Mouse (Mus musculus) layer of hippocampus, adult 18-20 months (tissue): ENCODE measurements around the gene Tex44. TPM values are rescaled to one million over a fixed set of nuclear protein-coding genes. Genes with fewer than 3 reads are reported as not detected.

Source experiments
- DNase-seq, 2 experiments: peaks; one replicate each; pipeline ENCODE4 v3.0.0; 2022; ENCODE audit warnings: low spot score in 2 of 2
- long read RNA-seq: library from polyadenylated mRNA; stranded (forward); transcript quantifications from one replicate; pipeline ENCODE4 v2.0.0, GENCODE M21; 2021
- total RNA-seq, 2 experiments: library from RNA; stranded (reverse); gene quantifications; 2 replicates each; pipeline ENCODE4 v1.2.3; 2021

Gene Tex44
- not detected for total RNA-seq
- long read RNA-seq, result 0 reads

DNA sequence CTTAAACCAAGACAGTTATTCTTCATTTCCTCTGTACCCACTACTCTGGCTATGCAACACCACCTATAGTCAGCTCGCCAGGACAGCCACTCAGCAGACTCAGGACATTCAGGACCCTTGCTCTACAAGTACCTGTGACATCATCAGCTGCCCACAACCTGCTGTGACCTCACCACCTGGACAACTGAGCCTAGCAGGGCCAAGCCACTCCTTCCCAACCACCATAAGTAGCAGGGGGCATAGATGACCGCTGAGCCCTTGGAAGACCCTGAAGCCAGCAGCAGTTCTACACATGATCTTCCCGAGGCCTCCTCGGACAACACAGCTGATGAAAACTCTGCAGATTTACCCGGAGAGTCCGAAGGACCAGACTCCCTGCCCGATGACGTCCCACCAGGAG is at the start of gene Tex44, which contains the start of gene Nmur1:
Gene Tex44 (plus strand): TSS at position 202 of the 400 bp plus-strand sequence.
Gene Nmur1 (minus strand): TSS at position 101 of the 400 bp plus-strand sequence.
- DNase-seq, result no peak

DNA sequence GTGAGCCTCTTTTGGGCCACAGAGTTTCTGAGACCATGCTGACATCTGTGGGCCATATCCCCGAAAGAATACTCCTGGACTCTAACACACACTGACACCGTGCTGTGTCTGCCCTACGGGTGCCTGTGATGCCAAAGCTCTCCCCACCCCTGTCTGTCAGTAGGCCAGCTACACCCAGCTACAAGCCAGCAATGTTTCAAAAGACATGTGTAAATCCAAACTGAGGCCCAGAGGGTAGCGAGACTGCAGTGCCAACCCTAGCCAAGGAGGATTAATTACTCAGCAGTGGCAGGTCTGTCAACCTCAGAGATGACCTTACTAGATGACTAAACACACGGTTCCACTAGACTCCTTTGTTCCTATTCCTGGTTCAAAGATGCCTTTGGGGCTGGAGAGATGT is 49.8 kb upstream of the Tex44 start:
- DNase-seq, result no peak

DNA sequence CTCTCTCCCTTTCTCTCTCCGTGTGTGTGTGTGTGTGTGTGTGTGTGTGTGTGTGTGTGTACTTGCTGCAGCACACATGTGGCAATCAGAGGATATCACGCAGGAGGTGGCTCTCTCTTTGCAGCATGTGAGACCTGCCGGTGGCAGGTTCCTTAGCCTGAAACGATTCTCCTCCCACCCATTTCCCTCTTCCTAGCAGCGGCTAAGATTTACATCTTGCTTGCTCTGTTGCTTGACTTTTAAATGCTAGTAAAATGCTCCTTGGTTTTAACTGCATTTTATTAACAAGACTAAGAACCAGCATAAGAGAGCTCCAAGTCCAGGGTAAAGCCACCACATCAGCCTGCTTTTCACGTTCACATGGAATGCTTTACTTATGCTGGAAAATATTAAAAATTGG is 47.5 kb upstream of the Tex44 start:
- peak in 1 of 2 experiments; percentile 7 for DNase-seq

DNA sequence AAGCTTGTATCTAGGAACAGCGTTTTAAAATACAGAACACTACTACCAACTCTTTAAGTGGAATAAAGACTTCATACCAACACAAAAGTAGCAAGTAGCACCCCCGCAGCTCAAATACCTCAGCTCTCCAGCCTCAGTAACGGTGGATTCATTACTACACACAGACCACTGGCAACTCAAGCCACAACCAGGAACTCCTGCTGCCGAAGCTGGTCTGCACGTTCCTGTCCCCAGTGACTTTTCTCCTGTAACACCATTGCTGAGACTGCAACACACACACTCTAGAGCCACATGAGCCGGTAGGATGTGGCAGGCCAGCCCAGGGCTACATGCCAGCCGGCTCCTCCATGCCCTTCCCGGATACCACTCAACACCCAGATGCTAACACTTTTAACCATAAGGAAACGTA is 47.0 kb upstream of the Tex44 start:
- DNase-seq, result peak in 1 of 2 experiments; percentile 11

DNA sequence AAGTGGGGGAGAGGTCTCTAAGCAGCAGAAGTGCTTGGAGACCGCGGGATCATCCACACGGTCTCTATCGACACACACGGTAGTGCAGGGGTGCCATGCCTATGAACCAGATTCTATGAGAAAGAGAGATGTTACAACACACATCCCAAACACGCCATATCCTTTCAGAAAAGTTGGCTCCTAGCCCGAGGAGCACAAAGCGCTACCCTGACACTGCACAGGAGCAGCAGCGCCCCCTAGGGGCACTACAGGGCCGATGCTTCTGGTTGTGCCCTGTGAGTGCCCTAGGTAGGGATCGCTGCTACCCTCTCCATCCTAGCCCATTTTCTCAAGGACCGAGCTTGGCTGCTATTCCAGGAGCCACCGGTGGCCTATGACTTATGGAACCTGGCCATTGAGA is 45.1 kb upstream of the Tex44 start:
- DNase-seq, result peak in 1 of 2 experiments; percentile 70

DNA sequence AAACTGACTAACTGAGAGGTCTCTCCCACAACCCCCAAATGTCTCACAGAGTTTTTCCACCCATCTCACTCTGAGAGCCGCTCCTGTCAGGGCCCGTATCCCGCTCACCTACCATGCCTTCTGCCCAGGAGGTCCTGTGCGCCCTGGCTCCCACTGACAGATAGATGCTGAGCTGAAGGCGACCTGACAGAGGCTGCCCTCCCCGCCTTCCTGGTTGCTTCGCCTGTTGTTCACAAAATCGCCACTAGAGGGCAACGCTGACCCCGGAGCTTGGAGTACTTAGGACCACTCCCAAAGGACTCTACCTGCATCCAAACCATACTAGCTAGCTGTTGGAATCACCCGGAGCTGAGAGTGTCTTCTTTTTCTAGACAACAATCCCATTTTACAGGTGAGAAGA is 36.9 kb upstream of the Tex44 start:
- DNase-seq, result peak; percentile 25 to 76

DNA sequence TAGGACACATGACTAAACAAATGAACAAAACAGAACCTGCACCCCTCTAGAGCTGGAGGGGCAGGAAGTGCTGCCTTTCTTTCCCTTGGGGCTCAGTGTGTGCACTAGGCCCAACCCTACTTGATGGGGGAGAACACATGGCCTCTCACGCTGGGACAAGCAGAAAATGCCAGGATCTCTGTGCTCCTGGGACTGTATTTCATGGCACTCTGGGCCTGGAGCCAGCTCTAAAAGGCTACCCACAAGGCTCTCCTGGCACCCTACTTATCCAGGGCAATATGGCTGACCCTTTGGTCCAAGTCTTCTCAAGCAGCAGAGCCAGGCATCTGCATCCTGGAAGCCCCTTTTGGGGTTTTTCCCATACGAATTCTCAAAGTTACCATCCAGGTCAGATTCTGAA is 34.7 kb upstream of the Tex44 start:
- DNase-seq, result no peak

DNA sequence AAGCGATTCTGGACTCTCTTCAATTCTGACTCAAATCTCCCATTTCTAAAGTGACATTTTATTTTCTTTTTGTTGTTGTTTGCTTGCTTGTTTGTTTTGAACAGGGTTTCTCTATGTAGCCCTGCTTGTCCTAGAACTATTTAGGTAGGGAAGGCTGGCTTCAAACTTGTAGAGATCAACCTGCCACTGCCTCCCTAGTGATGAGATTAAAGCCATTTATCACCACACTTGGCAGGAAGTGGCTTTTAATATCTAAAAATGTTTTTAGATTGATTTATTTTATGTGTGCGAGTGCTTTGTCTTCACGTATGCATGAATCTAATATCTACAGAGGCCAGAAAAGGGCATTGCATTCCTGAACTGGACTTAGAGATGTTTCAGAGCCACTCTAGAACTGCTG is 32.9 kb upstream of the Tex44 start:
- no peak for DNase-seq

DNA sequence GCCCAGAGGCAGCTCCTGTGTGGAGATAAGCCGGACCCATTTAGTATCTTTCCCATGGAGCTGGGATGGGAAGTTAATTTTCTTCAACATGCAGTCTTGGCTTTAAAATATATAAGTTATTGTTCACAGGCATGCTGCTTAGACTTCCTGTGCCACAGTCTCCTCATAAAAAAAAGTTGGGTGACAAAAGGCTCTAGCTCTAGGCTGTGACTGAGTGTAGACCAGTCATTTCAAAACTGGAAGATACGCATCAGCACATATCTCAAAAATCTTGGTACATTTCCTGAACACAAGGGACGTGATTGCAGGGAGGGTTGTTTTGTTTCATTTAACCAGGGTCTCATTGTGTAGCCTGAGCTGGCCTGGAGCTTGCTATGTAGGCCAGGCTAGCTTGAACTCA is 31.9 kb upstream of the Tex44 start:
- DNase-seq, result no peak

DNA sequence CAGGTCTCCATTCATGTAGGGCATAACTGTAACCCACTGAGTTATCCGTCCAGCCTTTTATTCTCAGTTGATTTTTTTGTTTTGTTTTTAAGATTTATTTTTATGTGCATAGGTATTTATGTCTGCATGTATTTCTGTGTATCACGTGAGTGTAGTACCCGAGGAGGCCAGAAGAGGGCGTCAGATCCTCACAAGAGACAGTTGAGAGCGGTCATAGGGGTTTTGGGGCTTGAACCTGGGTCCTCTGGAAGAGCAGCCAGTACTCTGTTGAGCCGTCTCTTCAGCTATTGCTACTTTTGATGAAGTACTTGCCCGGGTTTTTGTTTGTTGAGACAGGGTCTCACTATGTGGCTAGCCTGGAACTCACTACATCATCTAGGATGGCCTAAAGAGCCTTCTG is 30.2 kb upstream of the Tex44 start:
- DNase-seq, result no peak

DNA sequence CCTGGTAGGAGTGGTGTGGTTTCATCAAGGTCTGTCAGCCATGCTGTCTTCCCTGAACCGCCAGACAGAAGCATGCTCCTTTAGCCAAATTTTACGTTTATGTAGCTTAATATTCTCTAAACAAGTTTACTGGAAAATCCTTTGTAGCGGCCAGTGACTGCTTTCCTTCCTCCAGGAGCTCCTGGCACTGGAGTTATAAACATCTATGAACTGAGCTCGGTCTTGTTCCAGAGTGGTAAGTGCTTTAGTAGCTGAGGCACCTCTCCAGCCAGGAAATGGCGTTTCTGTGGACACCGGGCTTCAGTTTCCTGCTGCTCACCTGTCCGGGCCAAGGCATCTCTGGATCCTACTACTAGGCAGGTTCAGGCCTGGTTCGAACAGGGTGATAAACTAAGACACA is 28.5 kb upstream of the Tex44 start:
- DNase-seq, result no peak

DNA sequence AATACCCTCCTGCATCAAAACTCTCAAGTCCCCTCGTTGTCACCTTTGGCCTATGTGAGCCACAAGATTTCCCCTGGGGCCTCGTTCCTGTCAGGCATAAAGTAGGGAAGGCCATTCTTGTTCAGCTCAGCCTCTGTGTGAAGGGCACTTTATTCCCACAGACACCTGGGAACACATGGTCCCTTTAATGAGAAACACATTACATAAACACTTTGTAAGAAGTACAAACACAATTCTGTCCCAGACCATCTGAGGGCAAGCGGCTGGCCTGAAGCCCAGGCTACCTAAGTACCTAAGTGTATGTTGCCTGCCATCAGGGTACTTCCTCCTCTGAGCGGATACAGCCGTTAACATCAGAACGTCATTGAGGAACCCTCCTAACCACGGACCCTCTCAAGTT is 27.9 kb upstream of the Tex44 start:
- no peak for DNase-seq

DNA sequence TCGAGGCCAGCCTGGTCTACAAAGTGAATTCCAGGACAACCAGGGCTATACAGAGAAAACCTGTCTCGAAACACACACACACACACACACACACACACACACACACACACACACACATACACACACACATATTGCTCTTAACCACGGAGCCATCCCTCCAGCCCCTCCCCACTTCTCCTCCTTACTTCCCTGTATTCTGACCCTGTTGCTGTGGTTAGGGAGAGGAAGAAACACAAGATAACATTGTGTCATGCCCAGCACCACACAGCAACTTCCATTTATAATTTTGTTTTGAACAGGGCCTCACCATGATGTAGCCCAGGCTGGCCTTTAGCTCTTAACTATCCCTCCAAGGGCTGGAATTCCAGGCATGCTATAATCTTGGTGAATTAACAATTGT is 26.8 kb upstream of the Tex44 start:
- DNase-seq, result no peak

DNA sequence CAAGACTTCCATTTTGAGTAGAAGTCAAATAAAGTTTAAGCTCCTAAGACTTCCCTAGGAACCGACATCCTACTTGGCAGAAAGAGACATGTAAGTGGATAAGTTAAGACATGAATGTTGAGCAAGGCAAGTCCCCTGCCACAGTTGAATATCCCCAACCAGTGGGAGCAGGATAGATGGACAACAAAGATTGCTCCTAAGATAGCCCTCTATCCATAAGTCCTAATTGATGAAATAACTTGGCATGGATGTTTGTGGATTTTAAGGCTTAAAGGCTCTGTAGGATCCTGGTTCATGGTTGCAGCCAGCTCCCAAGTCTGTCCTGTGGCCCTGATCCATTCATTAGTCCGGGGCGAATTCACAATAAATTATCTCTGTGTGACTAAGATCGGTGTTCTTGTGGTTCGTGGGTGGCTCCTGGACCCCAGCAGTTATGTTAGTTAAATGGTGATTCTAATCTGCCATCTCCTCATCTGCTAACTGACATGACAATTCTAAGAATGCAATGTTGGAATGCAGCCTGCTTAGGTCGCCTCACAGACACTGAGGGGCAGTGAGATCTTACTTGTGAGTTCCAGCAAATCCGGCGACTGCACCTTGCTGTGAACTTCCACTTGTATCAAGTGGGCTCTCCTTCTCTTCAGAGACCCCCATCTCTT is 25.9 kb upstream of the Tex44 start:
- DNase-seq, result no peak

DNA sequence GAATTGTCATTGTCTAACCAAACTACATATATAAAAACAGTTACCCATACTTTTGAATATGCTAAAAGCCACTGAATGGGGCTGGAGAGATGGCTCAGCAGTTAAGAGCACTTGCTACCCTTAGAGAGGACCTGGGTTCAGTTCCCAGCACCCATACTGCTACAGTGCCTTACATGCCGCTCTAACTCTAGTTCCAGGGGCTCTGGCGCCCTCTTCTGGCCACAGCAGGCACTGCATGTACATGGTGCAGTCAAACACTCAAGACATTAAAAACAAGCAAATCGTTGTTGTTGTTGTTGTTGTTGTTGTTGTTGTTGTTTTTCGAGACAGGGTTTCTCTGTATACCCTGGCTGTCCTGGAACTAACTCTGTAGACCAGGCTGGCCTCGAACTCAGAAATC is 21.3 kb upstream of the Tex44 start:
- no peak for DNase-seq

DNA sequence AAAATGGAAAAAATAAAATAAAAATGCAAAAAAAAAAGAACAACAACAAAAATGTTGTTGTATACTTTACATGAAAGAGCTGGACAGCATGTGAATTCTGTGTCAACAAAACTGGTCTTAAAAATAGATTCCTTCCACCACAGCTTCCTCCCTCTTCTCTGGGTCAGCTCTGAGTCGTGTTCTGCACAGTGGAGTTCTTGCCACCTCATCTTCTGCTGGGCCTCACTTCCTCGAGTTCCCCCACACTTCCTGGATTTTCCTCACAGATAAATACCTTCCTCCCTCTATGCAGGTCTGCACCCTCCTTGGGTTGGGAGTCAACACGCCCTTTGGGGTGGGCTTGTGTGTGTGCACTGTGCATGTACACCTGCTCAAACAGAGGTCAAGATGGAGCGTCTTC is 19.8 kb upstream of the Tex44 start:
- DNase-seq, result no peak

DNA sequence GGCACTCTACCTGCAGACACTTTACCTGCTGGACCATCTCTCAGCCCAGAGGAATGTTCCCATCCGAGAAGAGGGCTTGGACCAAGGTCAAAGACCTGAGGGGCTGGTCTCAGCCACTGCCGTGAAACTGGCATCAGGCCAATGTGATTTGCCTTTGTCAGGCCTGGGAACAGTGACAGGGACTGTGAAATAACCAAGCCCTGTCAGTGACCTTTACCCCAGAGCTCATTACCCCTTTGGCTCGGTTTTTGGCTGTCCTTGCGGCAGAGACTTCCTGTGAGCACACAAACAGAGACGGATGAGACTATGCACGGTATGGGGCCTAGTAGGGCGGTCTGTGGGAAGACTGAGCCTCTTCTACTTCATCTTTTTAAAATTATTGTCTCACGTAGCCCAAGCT is 19.2 kb upstream of the Tex44 start:
- DNase-seq, result no peak

DNA sequence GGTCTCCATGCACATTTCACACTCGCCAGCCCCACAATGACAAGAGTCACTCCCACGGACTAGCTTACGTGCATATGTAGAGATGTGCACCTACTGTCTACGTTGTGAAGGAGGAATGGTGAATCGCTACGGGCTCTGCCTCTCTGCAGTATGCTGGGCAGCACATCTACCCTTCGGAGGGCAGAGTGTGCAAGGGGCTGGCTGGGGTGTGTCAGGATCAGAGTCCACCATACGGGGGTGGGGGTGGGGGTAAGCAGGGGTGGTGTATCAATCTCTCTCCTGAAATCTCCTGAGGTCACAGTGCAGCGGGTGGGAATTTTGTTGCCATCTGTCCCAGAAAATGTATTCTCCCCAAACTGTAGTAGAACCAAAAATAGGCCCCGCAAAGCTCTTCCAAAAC is 17.6 kb upstream of the Tex44 start:
- no peak for DNase-seq

DNA sequence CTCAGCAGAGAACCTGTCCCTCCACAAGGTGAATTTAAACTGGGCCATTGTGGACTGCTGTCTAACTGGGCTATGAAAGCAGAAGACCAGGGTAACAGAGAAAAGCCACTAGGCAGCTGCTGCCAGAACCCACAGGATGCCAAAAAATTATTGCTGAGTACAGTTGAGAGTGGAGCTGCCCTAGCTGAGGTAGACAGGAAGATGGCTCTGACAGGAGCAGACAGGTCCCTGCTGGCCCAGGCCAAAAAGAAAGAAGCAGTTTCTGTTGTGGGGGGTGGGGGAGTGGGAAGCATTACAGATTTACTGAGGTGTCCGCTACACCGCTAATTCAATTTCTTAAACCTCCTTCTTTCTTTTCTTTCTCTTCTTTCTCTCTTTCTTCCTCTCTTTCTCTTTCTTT is 16.7 kb upstream of the Tex44 start:
- DNase-seq, result no peak

DNA sequence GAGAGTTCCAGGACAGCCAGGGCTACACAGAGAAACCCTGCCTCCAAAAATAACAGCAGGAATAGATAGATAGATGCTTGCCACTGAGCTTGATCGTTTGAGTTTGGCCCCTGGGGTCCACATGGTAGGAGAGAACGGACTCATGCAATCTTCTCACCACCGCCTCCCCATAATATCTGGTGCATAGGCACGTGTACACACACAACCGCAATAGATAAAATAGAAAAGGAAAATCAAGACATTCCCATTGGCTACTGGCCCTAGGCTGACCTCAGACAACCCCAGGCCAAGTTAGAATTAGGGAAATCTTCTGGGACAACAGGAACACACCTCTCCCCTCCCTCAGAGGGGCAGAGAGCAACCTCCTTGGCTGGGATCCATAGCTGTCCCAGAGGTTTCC is 11.4 kb upstream of the Tex44 start:
- DNase-seq, result no peak

DNA sequence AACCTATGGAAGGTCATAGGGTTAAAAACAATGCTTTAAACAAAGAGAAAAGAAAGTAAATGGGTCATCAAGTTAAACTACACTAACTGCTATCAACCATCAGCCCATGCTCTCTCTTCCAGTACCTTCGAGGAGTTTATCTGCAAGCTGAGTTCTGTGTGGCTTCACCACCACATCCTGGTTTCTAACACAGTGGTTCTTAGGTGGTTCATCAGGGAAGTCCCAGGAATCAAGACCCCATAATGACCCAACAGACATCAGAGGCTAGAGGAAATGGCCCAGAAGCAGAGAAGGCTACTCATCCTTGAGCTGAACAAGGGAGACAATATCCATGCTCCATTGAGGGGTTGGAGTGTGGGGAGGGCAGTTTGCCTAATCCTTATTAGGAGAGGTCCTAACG is 11.0 kb upstream of the Tex44 start:
- DNase-seq, result no peak

DNA sequence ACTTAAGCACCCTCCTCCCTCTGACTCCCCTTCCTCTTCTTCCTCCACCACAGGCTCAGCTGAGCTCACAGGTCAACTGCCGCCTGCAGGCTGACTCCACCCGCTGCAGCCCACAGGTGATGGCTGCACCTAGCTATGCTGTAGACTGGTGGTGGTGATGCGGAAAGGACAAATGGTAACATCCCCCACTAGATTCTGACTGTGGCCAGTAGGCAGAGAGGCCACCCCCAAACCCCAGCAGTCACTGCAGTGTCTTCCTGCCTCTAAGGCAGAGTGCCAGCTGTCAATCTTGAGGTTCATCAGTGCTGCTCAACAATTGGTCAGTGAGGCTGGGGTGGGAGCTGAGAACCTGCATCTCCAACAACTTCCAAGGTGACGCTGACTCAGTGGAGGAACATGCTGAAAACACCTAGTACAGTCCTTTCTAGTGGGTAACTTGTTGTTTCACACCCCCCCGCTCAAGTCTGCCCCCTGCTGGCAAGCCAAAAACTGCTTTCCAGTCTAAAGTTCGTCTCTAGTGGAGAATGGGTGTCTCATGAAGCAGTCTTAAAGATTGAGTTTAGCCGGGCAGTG is 10.4 kb upstream of the Tex44 start:
- DNase-seq, result no peak

DNA sequence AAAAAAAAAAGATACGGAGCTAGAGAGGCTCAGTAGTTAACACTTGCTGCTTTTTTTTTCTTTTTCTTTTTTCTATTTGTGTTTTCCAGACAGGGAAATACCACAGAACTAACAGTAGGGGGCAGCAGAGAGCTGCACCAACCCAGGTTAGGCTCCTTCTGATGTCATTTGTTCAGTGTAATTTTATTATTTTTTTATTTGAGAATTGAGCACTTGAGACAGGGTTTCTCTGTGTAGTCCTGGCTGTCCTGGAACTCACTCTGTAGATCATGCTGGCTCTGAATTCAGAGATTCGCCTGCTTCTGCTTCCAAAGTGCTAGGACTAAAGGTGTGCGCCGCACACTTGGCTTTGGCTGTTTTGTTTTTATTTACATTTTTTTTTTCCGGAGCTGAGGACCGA is 9.8 kb upstream of the Tex44 start:
- no peak for DNase-seq
